Mouse (Mus musculus) left cerebral cortex, adult 2 months (tissue): ENCODE measurements around the gene Gpr88. TPM values are rescaled to one million over a fixed set of nuclear protein-coding genes. Genes with fewer than 3 reads are reported as not detected.
A peak's percentile ranks its signal among the peaks of the same experiment; 100 is the strongest.

Experiments
- DNase-seq, 2 experiments: peaks; one replicate each; pipeline ENCODE4 v3.0.0; 2021 to 2022; ENCODE audit warnings: low spot score in 2 of 2, mixed read lengths in 1 of 2; ENCODE audit errors: extremely low spot score in 1 of 2
- H3K27ac ChIP-seq: fragments of 200-600 bp; 2 replicates; pipeline ENCODE4 v1.8.1; 2022
- H3K4me3 ChIP-seq: fragments of 200-600 bp; 2 replicates; pipeline ENCODE4 v1.8.1; 2022
- CTCF ChIP-seq: fragments of 200-600 bp; IDR thresholded peaks from 2 replicates; pipeline ENCODE4 v1.8.1; 2022; ENCODE audit warnings: antibody characterized with exemption, mild to moderate bottlenecking, moderate library complexity
- intact Hi-C: fragments of 180-260 bp; cut with DNase I; formaldehyde crosslinking; loops from one replicate; pipeline ENCODE4 v1.15.1; 2025
- long read RNA-seq, 2 experiments: library from polyadenylated mRNA; stranded (forward); transcript quantifications; one replicate each; pipeline ENCODE4 v2.0.0; 2021; ENCODE audit warnings: borderline mapping rate in 2 of 2
- total RNA-seq, 2 experiments: library from RNA; stranded (reverse); gene quantifications; 2 replicates each; pipeline ENCODE4 v1.2.3; 2021

The Gpr88 gene
- 10 to 100 TPM; 63.5 to 94.5 TPM for total RNA-seq
- long read RNA-seq, experiment 1, transcript Gpr88-203 (2 exons, 404 nt), result minor isoform, 9 of 216 reads
- long read RNA-seq, experiment 1, transcript Gpr88-201 (2 exons, 3,469 nt), result major isoform, 81 of 216 reads
- long read RNA-seq, experiment 1, partial matches to known transcripts, result 6 of 216 reads
- long read RNA-seq, experiment 1, other reads (novel, unspliced or antisense), result 120 of 216 reads
- long read RNA-seq, experiment 2, transcript Gpr88-201 (2 exons, 3,469 nt), result major isoform, 79 of 160 reads
- long read RNA-seq, experiment 2, transcript Gpr88-203 (2 exons, 404 nt), result minor isoform, 8 of 160 reads
- long read RNA-seq, experiment 2, partial matches to known transcripts, result 0 of 160 reads
- long read RNA-seq, experiment 2, other reads (novel, unspliced or antisense), result 73 of 160 reads

DNA sequence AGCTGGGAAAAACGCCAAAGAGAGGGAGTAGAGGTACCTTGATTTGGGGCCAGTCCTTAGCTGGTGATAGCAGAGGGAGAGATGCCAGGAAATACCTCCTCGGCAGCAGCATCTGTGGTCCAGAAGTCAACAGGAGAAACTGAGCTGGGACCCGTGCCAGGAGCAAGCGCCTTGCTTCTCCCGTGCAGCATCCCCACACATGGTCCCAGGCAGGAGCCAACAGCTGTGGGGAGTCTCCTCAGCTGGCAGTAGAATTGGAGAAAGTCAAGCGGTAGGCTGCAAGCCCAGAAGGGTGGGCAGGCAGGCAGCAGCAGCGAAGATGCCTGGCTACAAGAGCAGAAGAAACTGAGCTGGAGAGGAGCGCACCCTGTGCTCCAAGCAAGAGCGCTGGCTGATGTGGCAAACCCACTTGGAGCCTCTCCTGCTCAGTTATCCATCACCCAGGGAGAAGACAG, at the start of gene Gpr88:
TSS of gene Gpr88 (minus strand) at position 427 of the 455 bp plus-strand sequence.
- peak within 1 kb of the TSS; percentile 94 for H3K27ac ChIP-seq
- peak; percentile 77 to 79 for DNase-seq
- no peak for TF ChIP-seq CTCF
- H3K4me3 ChIP-seq, result peak within 1 kb of the TSS; percentile 67
- intact Hi-C loops, result loop anchor here (1.0 to 5.0 kb wide), 6 partner anchors 44 to 221 kb away; no protein-coding TSS in a partner anchor

DNA sequence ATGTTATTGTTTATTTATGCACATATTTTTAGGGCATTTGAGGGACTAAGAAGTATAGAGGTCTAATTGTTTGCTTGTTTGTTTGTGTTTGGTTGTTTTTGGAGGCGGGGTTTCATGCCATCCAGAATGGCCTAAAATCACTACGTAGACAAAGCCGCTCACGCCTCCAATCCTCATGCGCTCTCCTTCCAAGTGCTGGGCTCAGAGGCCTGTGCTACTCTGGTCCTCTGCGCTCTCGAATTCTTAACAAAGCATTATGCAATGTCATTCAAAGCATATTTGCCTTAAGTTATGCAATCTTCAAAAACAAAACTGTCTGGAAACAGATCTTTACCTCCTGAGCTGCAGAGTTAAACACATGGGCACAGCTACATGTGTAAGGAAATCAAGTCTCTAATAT, 49.3 kb upstream of the Gpr88 start:
- intact Hi-C loops, result no loop called here
- no peak for TF ChIP-seq CTCF
- Histone ChIP-seq H3K4me3 (no peak overlapping the region), H3K27ac (no peak overlapping the region)
- no peak for DNase-seq

DNA sequence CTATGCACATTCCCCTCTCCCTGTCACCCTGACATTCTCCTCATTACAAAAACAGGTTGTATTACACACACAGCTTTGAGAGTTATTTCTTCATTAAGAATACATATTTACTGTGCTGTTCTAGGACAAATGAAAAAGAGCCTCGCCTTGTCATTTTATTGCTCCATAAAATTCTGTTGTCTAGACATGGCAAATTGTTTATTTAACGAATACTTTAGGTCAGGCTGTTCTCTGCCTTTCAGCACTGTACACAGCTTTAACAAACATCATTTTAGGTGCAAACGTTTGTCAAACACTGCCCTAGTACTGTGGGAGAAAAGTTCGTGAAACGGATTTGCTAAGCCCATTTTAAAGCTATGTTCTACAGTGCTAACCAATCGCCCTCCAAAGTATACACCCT, 48.5 kb upstream of the Gpr88 start:
- intact Hi-C loops, result no loop called here
- H3K4me3 ChIP-seq, result no peak overlapping the region
- TF ChIP-seq CTCF, result no peak
- no peak for DNase-seq
- no peak overlapping the region for H3K27ac ChIP-seq

DNA sequence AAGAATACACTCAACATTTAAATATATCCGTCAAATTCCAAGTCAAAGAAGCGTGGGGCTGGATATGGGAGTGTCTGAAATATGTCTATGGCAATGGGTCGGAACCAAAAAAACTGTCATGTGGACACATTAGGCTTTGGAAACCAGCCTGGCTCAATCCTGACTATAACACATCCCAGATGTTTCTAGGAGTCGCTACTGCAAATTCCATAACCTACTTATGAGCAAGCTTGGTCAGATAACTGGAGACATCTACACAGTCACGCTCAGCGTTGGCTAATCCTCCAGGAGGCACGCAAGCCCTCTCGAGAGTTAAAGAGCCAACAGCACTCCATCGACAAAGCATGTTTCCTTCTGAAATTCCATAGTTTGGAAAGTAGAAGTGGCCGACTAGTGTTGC, 45.4 kb upstream of the Gpr88 start:
- H3K27ac ChIP-seq, result no peak overlapping the region
- no peak for TF ChIP-seq CTCF
- DNase-seq, result no peak
- no peak overlapping the region for H3K4me3 ChIP-seq
- intact Hi-C loops, result loop anchor here (2.0 kb wide), 1 partner anchor 28 kb away; no protein-coding TSS in a partner anchor

DNA sequence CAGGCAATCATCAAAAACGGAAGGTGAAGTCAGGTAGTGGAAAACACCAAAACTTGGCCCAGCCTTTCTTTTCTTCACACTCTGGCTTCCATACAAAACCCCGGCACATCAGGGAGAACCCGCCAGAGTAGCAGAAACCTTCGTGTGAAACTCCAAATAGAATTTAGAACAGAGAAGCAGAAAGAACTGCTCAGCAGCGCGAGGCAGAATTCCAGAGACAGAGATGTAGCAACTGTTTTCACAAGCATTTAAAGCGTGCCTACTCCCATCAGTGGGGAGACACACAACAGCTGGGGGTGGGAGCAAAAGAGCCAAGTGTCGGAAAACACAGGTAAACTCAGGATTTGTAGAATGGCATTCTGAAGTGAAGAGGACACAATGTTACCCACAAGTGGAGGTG, 44.7 kb upstream of the Gpr88 start:
- no peak for TF ChIP-seq CTCF
- Histone ChIP-seq H3K27ac (no peak overlapping the region), H3K4me3 (no peak overlapping the region)
- intact Hi-C loops, result loop anchor here (2.0 kb wide), 1 partner anchor 29 kb away; no protein-coding TSS in a partner anchor
- DNase-seq, result peak in 1 of 2 experiments; percentile 19

DNA sequence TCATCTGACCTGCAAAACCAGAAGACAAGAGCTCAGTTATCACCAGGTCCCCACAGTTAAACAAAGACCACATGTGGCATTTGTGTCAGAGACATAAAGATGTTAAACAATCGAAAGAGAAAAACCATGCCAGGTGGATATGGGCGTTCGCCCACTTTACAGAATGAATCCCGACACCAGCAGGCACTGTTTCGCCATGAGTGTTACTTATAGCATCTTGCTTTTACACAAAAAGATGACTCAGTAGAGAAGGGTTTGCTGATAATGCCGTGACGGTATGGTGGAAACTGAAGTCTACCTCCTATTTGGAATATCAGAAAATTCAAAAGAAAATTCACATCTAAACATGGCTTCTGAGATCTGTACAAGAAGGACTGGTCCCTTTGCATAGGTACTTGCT, 43.9 kb upstream of the Gpr88 start:
- intact Hi-C loops, result loop anchor here (2.0 kb wide), 1 partner anchor 44 kb away; the partner anchor contains the start of gene Gpr88
- peak in 1 of 2 experiments; percentile 31 for DNase-seq
- H3K4me3 ChIP-seq, result no peak overlapping the region
- no peak for TF ChIP-seq CTCF
- no peak overlapping the region for H3K27ac ChIP-seq

DNA sequence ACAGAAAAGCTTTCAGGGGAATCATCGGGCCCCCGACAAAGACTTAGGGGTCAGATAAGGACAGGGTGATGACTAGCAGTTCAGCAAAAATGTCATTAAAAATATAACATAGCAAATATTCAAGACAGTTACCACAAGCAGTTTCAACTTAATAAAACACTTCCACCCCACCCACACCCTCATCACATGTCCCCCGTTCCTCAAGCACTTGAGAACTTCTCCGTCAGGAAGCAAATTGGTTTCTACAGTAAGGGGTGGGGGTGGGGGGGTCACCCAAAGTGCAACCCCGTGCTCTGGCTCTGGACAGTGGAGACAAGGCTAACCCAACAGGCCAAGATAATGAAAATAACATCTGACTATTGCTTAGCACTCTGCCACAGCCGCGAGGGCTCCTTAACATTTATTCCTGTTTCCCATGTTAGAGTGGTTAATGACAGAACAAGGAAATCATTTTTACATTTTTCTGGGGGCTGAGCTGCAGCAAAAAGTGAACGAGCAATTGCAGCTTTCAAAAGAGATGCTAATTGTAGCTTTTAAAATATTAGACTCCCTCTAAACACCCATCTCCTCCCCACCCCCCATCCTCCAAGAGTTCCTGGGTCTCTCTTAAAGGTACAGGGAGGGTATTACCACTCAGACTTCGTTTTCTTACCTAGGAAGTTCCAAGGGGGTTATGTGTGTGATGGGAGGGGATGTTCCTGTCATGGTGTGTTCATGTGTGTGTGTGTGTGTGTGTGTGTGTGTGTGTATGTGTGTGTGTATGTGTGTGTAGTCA, 36.9 kb upstream of the Gpr88 start:
- no peak for TF ChIP-seq CTCF
- no peak overlapping the region for H3K4me3 ChIP-seq
- DNase-seq, result no peak
- intact Hi-C loops, result no loop called here
- no peak overlapping the region for H3K27ac ChIP-seq

DNA sequence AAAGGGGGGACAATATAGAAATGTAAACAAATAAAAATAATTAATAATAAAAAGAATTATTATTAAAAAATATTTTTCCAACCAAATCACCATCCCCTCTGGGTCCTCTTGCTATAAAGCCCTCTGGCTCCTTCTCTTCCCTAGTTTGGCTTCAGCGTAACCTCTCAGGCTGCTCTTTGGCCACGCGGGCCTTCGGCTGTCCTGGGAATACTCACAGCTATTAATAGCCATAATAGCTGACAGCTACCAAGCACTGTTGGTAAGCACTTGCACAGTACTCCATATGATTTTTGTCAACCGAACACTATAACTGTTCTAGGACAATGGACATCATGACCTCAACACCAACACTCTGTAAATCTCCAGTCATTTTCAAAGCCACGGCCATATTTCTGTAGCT, 35.5 kb upstream of the Gpr88 start:
- intact Hi-C loops, result no loop called here
- no peak overlapping the region for H3K4me3 ChIP-seq

DNA sequence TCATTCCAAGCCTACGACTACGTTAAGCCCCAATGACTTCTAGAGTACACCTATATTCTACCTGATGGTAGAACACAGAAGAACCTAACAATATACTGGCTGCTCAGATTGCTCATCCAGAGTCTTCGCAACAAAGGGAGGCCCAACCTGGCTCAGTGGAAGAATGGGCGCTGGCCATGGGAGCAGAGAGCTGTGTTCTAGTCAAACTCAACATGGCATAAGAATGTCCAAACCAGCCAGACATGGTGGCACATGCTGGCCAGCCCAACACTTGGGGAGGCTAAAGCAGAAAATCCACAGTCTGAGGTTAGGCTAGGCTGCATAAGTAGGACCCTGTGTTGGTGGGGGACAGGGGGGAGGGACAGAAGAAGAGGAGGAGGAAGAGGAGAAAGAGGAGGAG, 31.4 kb upstream of the Gpr88 start:
- DNase-seq, result no peak
- TF ChIP-seq CTCF, result no peak
- intact Hi-C loops, result no loop called here
- Histone ChIP-seq H3K27ac (no peak overlapping the region), H3K4me3 (no peak overlapping the region)

More for the DNA sequence above, 35.5 kb upstream of the Gpr88 start:
- H3K27ac ChIP-seq, result no peak overlapping the region
- no peak for DNase-seq
- no peak for TF ChIP-seq CTCF

DNA sequence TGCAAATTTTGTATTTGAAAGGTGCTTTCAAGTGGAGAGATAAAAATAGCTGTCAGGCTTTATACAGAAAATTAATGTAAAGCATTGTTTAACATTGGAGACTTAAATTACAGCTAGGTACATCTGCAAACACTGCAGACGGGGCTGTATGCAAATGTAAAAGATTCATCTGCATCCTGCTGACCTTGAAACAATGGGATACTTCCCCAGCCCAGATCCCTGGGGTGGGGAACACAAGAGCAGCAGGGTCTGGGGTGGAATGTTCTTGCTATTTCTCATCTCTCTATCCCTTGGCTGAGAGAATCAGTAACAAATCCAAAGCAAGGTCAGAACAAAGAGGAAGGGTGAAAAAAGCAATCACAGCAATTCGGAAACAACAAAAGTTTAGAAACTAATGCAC, 30.7 kb upstream of the Gpr88 start:
- no peak for DNase-seq
- H3K4me3 ChIP-seq, result no peak overlapping the region
- H3K27ac ChIP-seq, result no peak overlapping the region
- TF ChIP-seq CTCF, result no peak
- intact Hi-C loops, result no loop called here

DNA sequence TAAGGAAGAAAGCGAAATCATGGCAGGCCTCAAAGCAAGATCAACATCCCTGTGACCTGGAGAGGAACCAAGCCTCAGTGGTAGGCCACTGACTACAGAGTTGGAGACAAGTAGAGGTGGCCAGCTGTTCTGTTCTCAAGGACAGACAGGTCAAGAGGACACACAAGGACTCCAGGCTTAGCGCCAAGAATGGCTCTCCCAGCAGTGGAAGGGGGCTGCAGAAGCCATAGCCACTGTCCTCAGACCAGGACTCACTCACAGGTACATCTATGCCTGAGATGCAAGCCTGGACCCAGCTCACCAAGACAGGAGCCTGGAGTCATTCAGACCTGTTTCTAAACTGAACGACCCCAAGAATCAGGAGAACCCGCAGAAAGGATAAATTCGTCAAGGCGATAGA, 28.4 kb upstream of the Gpr88 start:
- intact Hi-C loops, result no loop called here
- TF ChIP-seq CTCF, result no peak
- Histone ChIP-seq H3K4me3 (no peak overlapping the region), H3K27ac (no peak overlapping the region)
- no peak for DNase-seq

DNA sequence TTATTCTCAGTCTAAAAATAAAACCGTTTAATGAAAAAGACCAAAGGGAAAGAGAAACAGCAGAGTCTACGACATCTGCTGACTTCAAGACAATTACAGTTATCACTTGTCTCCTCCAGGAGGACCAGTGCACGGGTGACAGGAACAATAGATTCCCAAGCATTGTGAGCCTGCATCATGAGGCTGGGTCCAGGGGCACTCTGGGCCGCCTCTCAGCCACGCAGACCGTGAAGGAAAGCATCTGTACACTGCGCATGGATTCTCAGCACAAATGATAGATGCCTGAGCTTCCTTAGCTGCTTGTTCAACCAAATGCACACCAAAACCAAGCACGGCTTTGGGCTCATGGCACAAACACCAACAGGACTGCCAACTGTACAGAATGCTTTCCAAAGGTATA, 23.8 kb upstream of the Gpr88 start:
- no peak for DNase-seq
- intact Hi-C loops, result no loop called here
- TF ChIP-seq CTCF, result no peak
- no peak overlapping the region for H3K4me3 ChIP-seq
- no peak overlapping the region for H3K27ac ChIP-seq
